Mouse (Mus musculus) forebrain, embryonic 11.5 days (tissue): ENCODE data around the gene Fasn. TPM values are rescaled to one million over a fixed set of nuclear protein-coding genes. Genes with fewer than 3 reads are reported as not detected.
"Not testable (repeated sequence)": the region's sequence is repeated elsewhere in the genome, so short reads cannot be mapped to it uniquely, and the experiment has no call there.

Source experiments
- ATAC-seq: fragments of 200-750 bp; cut with Nextera tagmentation; replicated peaks from 2 replicates; pipeline ENCODE4 v1.8.0; 2017; ENCODE audit warnings: moderate TSS enrichment; ENCODE audit not compliant: low FRiP score
- DNase-seq: peaks from one replicate; pipeline ENCODE4 v3.0.0-alpha.2; 2017; ENCODE audit warnings: low spot score
- H3K27ac ChIP-seq: fragments of 300-500 bp; sonication (generic); 2 replicates; pipeline ENCODE4 v1.5.1; 2014; ENCODE audit warnings: low read depth, low read length
- H3K27me3 ChIP-seq: fragments of 300-500 bp; sonication (generic); 2 replicates; pipeline ENCODE4 v1.6.1; 2014; ENCODE audit warnings: mild to moderate bottlenecking, low read length, mixed read lengths; ENCODE audit not compliant: control insufficient read depth, insufficient read depth
- H3K36me3 ChIP-seq: fragments of 300-500 bp; sonication (generic); 2 replicates; pipeline ENCODE4 v1.6.1; 2014; ENCODE audit warnings: mild to moderate bottlenecking, low read length, moderate library complexity, mixed read lengths; ENCODE audit not compliant: control insufficient read depth, insufficient read depth
- H3K4me1 ChIP-seq: fragments of 300-500 bp; sonication (generic); replicated peaks from 2 replicates; pipeline ENCODE4 v1.6.1; 2014; ENCODE audit warnings: low read length, mixed read lengths; ENCODE audit not compliant: control insufficient read depth, insufficient read depth
- H3K4me2 ChIP-seq: fragments of 300-500 bp; sonication (generic); 2 replicates; pipeline ENCODE4 v1.6.1; 2014; ENCODE audit warnings: low read depth, mild to moderate bottlenecking, low read length, moderate library complexity, mixed read lengths; ENCODE audit not compliant: severe bottlenecking
- H3K4me3 ChIP-seq: fragments of 300-500 bp; sonication (generic); 2 replicates; pipeline ENCODE4 v1.5.1; 2014; ENCODE audit warnings: low read depth, low read length
- H3K9ac ChIP-seq: fragments of 300-500 bp; sonication (generic); 2 replicates; pipeline ENCODE4 v1.6.1; 2014; ENCODE audit warnings: low read length
- H3K9me3 ChIP-seq: fragments of 300-500 bp; sonication (generic); 2 replicates; pipeline ENCODE4 v1.6.1; 2016; ENCODE audit warnings: low read length, mixed read lengths; ENCODE audit not compliant: control insufficient read depth
- WGBS: fragments of 180-500 bp; shearing (Covaris S2); extraction: QIAGEN DNeasy Blood & Tissue Kit; methylation state at CpG from one replicate; pipeline ENCODE4 v1.1.7; 2014; 5-methylcytosine and 5-hydroxymethylcytosine counted together
- polyA plus RNA-seq: library from polyadenylated mRNA; unstranded; fragments of >200 nt; fragmentation: Nextera tagmentation; extraction: Ambion mirVana; gene quantifications from 2 replicates; pipeline ENCODE4 v1.2.1, GENCODE M21; 2014

Gene Fasn
- polyA plus RNA-seq, 1 experiment from 2014 or later: 140 TPM

DNA sequence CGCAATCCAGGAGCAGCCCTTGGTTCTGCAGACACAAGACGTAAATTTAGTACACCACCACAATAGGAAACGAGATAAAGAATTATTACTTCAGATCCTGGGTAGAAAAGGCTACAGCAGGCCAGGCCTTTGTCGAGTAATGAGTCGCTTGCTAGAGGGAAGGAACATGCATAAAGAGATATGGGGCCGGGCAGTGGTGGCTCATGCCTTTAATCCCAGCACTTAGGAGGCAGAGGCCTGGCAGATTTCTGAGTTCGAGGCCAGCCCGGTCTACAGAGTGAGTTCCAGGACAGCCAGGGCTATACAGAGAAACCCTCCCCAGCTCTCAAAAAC is 27.8 kb downstream of the Fasn start:
- peak overlapping the region; percentile 96 for H3K4me2 ChIP-seq
- H3K9me3 ChIP-seq: no peaks in the 10 kb centered on the region
- no peak for DNase-seq
- peaks cover 11% of the 10 kb centered on the region for H3K36me3 ChIP-seq
- 25% methylated on average over 8 of the region's 8 CpGs for WGBS
- peak overlapping the region; percentile 93 for H3K9ac ChIP-seq
- peak; percentile 22; the same call in 1 of the 2 replicates for ATAC-seq
- H3K27ac ChIP-seq: peak overlapping the region; percentile 63; the same call in 1 of the 2 replicates
- H3K4me3 ChIP-seq: peak overlapping the region; percentile 97
- no peaks in the 10 kb centered on the region for H3K27me3 ChIP-seq
- peaks cover 11% of the 10 kb centered on the region; the same call in 1 of the 2 replicates for H3K4me1 ChIP-seq

GRCm38 (mm10) chr11:120795756-120796613 is 28.4 kb downstream of the Fasn start, which contains the start of gene Dus1l:
Dus1l (minus strand) TSS chr11:120796403.
- Histone ChIP-seq H3K4me2 (peak within 1 kb of the TSS; percentile 96), H3K4me1 (peaks cover 11% of the 10 kb centered on the region; the same call in 1 of the 2 replicates), H3K9me3 (no peaks in the 10 kb centered on the region), H3K4me3 (peak within 1 kb of the TSS; percentile 97), H3K27ac (peak within 1 kb of the TSS; percentile 63; the same call in 1 of the 2 replicates), H3K27me3 (no peaks in the 10 kb centered on the region), H3K36me3 (peaks cover 11% of the 10 kb centered on the region), H3K9ac (peak within 1 kb of the TSS; percentile 93)
- 2% methylated on average over 59 of the region's 59 CpGs for WGBS
- peak; percentile 87 for ATAC-seq
- DNase-seq: peak; percentile 99

- peaks cover 9% of the 10 kb centered on the region; the same call in 1 of the 2 replicates for H3K4me1 ChIP-seq
- 94% methylated on average over 9 of the region's 9 CpGs for WGBS
- no peak overlapping the region for H3K9ac ChIP-seq
- no peak overlapping the region for H3K4me3 ChIP-seq
- no peaks in the 10 kb centered on the region for H3K9me3 ChIP-seq
- no peaks in the 10 kb centered on the region for H3K27me3 ChIP-seq
- DNase-seq: no peak
- H3K4me2 ChIP-seq: no peak overlapping the region
- no peak overlapping the region for H3K27ac ChIP-seq
- ATAC-seq: no peak
- H3K36me3 ChIP-seq: peaks cover 20% of the 10 kb centered on the region
Measured at GRCm38 (mm10) chr11:120792652-120793051, 31.7 kb downstream of the Fasn start.

- H3K9ac ChIP-seq: no peak overlapping the region
- peaks cover 6% of the 10 kb centered on the region for H3K4me1 ChIP-seq
- 89% methylated on average over 3 of the region's 3 CpGs for WGBS
- no peaks in the 10 kb centered on the region for H3K27me3 ChIP-seq
- peaks cover 28% of the 10 kb centered on the region for H3K36me3 ChIP-seq
- no peaks in the 10 kb centered on the region for H3K9me3 ChIP-seq
- H3K4me3 ChIP-seq: no peak overlapping the region
- ATAC-seq (no peak), DNase-seq (no peak)
- no peak overlapping the region for H3K4me2 ChIP-seq
- H3K27ac ChIP-seq: no peak overlapping the region
Measured at GRCm38 (mm10) chr11:120789810-120790209, 34.5 kb downstream of the Fasn start.

DNA sequence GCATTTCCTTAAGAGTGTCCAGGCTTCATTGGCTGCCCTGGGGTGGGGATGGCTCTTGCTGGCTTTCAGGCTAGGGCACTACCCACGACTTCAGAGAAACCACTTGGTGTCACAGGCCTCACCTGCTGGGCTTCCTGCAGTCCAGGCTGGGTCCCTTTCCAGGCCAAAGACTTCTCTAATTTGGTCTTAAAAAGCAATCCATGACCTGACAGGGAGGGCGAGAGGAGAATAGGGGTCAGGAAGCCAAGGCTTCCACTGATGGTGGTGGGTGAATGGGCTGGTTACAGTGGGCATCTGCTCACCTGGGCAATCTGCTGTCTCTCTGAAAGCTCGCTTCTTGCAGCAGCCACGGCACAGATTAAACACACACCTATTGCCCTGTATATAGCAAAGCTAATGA is 35.0 kb downstream of the Fasn start:
- Histone ChIP-seq H3K4me1 (peaks cover 6% of the 10 kb centered on the region), H3K9ac (no peak overlapping the region), H3K27ac (no peak overlapping the region), H3K27me3 (no peaks in the 10 kb centered on the region), H3K9me3 (no peaks in the 10 kb centered on the region), H3K4me3 (no peak overlapping the region), H3K36me3 (peaks cover 28% of the 10 kb centered on the region), H3K4me2 (no peak overlapping the region)
- ATAC-seq: no peak
- 78% methylated on average over 4 of the region's 4 CpGs for WGBS
- no peak for DNase-seq

DNA sequence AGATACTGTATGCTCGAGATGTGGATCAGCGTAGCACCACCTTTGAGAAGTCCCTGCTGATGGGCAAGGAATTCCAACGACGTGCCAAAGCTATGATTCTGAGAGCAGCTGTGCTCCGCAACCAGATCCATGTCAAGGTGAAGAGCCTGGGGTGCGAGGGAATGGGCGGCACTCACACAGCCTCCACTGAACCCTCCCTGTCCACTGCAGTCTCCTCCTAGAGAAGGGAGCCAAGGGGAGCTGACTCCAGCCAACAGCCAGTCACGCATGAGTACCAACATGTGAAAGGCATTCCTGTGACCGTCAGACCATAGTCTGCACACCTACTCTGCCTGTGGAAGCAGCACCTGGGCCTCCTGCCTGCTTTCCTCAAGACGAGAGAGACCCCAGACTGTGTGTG is 35.9 kb downstream of the Fasn start:
- not testable (repeated sequence) for ATAC-seq, H3K27ac ChIP-seq, H3K27me3 ChIP-seq, H3K4me3 ChIP-seq, H3K4me1 ChIP-seq, DNase-seq, H3K9me3 ChIP-seq, H3K9ac ChIP-seq, H3K4me2 ChIP-seq
- 91% methylated on average over 9 of the region's 10 CpGs for WGBS
- peaks cover 27% of the 10 kb centered on the region for H3K36me3 ChIP-seq

DNA sequence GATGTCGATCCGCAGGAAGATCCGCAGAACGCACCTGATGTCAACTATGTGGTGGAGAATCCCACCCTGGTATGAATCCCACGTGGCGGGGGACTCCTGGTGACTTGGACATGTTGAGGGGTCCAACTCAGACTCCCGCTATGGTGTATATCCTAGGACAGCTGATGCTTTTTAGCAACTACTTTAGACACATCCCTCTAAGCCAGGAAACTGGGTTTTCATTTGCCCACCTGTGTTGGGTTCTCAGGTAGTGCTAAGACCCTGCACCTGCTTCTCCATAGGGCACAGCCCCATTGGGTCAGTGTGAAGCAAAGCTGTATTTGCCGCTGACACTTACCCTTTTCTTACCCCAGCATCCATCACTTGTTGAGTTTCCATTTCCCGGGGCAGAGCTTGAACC is 39.2 kb downstream of the Fasn start:
- no peaks in the 10 kb centered on the region for H3K9me3 ChIP-seq
- H3K36me3 ChIP-seq: peaks cover 17% of the 10 kb centered on the region
- H3K4me1 ChIP-seq: peaks cover 6% of the 10 kb centered on the region
- H3K4me3 ChIP-seq: peak overlapping the region; percentile 99
- ATAC-seq: no peak
- WGBS: 40% methylated on average over 9 of the region's 9 CpGs
- no peak overlapping the region for H3K27ac ChIP-seq
- DNase-seq: no peak
- H3K9ac ChIP-seq: peak overlapping the region; percentile 91
- H3K27me3 ChIP-seq: no peaks in the 10 kb centered on the region; the same call in 1 of the 2 replicates
- H3K4me2 ChIP-seq: peak overlapping the region; percentile 99

DNA sequence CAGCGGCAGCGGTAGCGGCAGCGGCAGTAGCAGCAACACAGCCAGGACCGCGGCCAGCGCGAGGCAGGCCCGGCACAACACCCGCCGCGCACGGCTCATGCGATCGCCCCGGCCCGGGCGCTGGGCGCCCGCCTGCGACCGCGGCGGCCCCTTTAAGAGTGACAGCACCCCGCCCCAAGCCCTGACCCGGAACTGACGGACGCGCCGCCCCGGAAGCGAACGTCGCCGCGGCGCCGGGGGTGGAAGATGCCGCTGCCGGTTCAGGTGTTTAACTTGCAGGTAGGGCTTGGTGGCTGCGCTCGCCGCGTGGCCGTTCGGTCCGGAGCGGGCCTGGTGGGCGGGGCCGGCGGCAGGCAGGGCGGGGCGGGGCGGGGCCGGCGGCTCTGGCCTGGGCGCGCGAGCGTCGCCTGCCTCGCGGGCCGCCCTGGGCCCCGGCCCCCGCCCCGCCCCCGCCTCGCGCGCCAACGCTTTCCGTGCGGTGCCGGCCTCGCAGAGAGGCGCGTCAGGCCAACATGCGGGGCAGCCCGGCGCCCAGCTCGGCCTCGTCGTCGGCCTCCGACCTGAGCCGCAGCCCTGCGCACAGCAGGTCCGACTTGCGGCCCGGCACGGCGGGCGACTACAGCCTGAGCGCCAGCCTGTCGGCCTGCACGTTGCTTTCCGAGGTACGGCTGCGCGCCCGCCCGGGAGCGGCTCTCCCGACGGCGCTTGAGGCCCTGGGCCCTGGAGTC is 40.1 kb downstream of the Fasn start, which contains the start of the genes Rfng and Gps1:
Gene Rfng, minus strand, starts transcription at position 144 of the 728 bp plus-strand sequence.
Gene Gps1, plus strand, starts transcription at position 209 of the 728 bp plus-strand sequence.
- no peaks in the 10 kb centered on the region for H3K9me3 ChIP-seq
- ATAC-seq (peak; percentile 83), DNase-seq (peak; percentile 90)
- H3K9ac ChIP-seq: peak within 1 kb of the TSS; percentile 91
- peak within 1 kb of the TSS; percentile 46; the same call in 1 of the 2 replicates for H3K27ac ChIP-seq
- H3K4me1 ChIP-seq: peaks cover 6% of the 10 kb centered on the region
- no peaks in the 10 kb centered on the region; the same call in 1 of the 2 replicates for H3K27me3 ChIP-seq
- peaks cover 11% of the 10 kb centered on the region for H3K36me3 ChIP-seq
- under 1% methylated on average over 87 of the region's 107 CpGs for WGBS
- peak within 1 kb of the TSS; percentile 99 for H3K4me3 ChIP-seq
- H3K4me2 ChIP-seq: peak within 1 kb of the TSS; percentile 99
